Mouse (Mus musculus): ENCODE results near the gene Cd207. TPM values are rescaled to one million over a fixed set of nuclear protein-coding genes. Genes with fewer than 3 reads are reported as not detected.

Cd207 gene
- total RNA-seq (2017) = not detected in 3 replicates

DNA sequence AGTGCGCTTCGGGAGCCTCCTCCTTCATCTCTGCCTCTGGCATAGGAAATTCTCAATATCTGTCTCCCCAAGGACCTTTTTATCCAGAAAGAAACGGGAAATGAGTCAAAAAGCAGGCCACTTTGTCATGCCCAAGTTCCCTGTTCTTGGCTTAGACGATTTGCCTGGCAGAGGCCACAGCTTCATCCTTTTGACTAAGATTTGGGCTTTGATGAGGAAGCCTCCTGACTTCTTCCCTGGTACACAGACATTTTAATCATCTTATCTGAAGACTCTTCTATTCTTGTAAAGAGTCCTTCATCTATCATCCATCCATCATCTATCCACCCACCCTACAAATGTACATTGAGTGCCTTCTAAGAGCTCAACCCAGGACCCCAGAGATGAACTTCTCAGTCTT lies at the start of gene Cd207:
Gene Cd207 (minus strand): TSS at position 101 of the 400 bp plus-strand sequence.
- no peak for ATAC-seq (replicated peaks; ENCODE audit: insufficient number of reproducible peaks, low FRiP score, low TSS enrichment, poor library complexity, severe bottlenecking)

DNA sequence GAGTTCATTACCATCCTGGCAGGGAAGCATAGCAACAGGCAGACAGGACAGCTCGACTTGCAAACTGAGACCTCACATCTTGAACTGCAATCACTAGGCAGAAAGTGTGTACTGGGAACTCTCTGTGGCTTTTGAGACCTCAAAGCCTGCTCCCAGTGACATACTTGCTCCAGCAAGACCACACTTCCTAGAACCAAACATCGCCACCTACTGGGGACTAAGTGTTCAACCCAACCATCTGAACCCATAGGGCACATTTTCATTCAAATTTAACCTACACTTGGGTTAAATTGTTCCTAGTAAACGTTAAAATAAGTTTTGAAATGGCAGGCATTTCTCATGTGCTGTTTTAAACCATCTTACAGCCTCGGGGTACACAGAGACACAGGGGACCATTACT lies 49.5 kb upstream of the Cd207 start:
- no peak for ATAC-seq (replicated peaks; ENCODE audit: insufficient number of reproducible peaks, low FRiP score, low TSS enrichment, poor library complexity, severe bottlenecking)

DNA sequence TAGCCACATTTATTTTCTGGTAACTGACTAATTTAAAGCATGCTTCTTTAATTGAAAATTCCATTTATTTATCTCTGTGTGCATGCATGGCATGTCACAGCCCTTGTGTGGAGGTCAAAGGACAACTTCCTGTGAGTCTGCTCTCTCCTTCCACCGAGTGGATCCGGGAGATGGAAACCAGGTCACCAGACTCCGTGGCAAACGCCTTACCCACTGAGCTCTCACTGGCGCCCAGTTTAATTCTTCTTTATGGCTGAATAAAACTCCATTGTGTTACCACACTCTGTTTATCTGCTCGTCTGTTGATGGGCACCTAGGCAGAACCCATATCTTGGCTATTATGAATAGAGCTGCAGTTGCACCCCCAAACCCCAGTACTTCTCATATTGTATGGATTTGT lies 44.9 kb upstream of the Cd207 start:
- no peak for ATAC-seq (replicated peaks; ENCODE audit: insufficient number of reproducible peaks, low FRiP score, low TSS enrichment, poor library complexity, severe bottlenecking)

DNA sequence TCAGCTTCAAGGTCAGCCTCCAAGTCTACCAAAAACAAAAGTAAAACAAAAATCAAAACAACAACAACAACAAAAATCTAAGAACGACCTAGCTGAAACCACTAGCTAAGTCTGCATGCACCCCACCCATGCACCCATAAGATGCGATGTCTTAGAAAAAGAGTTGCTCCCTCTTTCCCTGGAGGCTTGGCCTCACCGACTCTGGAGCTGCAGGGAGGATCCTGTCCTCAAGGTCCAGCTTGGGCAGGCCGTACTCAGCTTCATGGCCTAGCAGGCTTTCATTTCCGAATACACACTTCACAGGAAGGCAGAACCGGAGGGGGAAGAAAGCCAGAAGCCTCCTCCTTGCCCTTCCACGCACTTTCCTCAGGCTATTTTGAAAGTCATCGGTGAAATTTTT lies 39.4 kb upstream of the Cd207 start:
- no peak for ATAC-seq (replicated peaks; ENCODE audit: insufficient number of reproducible peaks, low FRiP score, low TSS enrichment, poor library complexity, severe bottlenecking)

DNA sequence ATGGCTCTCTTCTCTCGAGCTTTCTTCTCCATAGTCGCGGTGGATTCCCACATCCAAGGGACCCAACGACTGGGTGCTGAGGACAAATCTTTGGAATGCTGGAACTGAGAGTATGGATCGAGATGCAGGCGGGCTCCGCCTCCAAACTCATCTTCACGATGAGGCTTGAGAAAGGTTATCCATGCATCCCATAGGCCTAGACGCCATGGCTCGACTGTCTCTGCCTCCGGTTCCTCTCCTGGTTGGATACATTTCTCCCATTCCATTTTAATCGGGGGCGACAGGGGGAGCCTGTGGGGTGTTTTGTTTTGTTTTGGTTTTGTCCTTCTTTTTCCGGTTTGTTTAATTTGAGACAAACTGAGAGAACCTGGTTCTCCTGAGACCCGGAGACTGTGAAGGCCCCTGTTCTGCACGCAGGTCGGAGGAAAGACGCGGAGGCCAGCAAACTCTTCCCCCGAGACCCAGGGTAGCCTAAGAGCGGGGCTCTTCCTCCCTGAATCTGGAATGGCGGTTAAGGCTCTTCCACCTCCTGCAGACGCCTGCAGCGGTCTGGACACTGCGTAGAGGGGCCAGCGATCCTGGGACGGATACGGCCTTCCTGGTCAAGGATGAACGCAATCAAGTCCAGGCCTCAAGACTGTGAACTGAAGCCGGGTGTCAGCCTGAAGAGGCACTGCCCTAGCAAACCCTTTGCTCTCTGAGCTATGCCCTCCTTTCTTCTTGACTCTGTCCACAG lies 38.0 kb upstream of the Cd207 start:
- ATAC-seq (replicated peaks; ENCODE audit: insufficient number of reproducible peaks, low FRiP score, low TSS enrichment, poor library complexity, severe bottlenecking) = no peak

DNA sequence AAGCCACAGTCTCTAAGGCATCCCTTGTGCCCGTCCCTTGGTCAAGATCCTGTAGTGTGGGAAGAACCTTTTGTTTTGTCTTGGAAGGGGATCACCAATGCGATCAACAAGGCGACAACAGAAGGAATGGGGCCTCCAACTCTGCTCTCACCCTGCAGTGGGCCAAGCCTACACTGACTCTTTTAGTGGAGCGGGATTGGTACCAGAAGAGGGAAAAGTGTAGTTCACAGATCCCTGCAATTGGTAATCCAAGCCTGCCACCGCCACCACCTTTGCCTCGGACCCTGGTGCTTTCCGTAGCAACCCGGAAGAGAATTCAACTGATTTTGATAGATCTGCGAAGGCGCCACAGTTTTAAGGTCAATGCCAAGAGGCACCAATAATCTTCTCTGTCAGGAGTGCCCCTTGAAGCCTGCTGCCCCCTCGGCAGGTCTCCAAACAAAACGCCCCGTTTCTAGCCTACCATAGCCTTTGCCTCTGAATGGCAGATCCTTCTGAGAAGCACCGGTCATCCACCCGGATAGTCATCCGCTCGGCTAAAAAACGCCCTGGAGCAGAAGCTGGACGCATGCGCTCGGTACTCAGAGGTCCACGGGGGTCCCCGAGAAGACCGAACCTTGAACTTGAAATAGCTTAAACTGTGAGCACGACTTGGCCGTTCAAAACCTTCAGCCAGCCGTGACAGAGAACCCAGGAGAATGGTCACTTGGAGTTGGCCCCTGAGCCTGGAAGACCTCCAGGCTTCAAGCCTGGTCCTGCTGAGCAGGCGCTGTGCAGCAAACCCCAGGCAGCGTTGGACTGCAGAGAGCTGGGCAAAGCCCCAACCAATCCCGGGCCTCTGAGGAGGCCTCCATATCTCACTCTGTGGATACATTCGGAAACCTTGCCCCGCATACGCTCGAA lies 36.8 kb upstream of the Cd207 start:
- no peak for ATAC-seq (replicated peaks; ENCODE audit: insufficient number of reproducible peaks, low FRiP score, low TSS enrichment, poor library complexity, severe bottlenecking)

DNA sequence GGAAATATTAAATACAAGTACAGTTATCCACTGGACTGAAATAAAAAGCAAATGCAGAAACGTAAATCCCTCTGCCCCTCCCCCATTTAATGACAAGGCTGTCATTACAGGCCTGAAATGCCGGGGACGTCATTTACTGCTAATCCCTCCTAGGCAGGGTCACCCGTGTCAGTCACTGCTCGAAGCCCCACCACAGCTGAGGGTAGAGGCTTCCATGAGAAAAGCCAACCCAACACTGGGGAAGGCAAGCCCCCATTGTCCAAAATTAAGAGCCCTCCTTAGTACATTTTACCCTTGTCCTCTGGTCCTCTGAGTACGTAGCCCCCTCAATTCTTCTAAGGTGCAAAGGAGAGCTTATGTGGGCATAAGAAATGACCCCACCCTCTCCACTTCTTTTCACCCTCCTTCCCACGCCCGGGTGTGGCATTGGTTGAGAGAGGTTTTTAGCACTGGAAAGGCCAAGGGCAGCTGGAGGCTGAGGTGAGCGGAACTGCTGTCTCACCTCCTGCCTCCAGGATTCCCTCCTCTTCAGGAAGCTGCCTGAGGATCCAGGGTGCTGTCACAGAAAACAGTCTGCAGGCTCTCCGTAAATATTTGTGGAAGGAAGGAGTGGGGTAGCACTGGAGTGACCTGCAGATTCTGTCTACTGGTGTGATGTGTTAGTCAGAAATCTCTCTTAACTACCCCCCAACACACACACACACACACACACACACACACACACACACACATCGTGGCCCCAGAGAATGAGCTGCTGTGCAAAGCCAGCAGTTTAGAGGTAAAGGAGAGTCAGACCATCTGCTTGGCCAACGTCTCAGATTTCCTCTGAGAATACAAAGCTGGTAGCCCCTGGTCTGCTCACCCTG lies 35.8 kb upstream of the Cd207 start:
- no peak for ATAC-seq (replicated peaks; ENCODE audit: insufficient number of reproducible peaks, low FRiP score, low TSS enrichment, poor library complexity, severe bottlenecking)

DNA sequence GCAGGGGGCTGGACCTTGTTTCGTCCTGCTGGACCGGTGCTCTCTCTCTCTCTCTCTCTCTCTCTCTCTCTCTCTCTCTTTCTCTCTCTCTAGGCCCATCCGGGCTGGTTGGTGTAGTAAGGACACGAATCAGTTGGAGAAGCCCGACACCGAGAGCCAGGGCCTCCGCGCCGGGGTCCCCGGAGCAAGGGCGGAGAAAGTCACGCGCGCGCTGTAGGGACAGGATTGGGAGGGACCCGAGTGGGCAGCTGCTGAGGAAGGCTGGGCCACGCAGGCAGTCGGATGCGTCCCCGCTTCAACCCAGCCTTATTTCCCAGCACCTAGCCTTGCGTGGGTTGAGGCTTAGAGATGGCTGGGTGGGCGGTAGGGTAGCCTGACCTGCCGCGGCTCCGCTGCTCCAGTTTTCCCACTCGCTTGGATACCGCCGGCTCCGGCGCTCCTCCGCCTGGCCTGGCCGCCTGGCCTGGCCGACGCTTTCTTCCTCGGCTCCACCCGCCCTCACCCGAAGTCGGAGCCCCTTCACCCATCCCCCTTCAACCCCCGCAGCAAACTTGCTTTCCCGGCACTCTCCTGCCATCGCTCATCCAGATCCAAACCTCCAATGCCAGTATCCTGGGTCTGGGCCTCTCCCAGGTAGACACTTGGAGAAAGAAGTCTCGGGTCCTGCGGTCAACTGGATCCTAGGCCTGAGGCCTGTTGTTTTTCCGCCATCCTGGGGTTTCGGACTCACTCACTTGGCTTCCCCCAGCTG lies 34.2 kb upstream of the Cd207 start:
- ATAC-seq (replicated peaks; ENCODE audit: insufficient number of reproducible peaks, low FRiP score, low TSS enrichment, poor library complexity, severe bottlenecking) = no peak

DNA sequence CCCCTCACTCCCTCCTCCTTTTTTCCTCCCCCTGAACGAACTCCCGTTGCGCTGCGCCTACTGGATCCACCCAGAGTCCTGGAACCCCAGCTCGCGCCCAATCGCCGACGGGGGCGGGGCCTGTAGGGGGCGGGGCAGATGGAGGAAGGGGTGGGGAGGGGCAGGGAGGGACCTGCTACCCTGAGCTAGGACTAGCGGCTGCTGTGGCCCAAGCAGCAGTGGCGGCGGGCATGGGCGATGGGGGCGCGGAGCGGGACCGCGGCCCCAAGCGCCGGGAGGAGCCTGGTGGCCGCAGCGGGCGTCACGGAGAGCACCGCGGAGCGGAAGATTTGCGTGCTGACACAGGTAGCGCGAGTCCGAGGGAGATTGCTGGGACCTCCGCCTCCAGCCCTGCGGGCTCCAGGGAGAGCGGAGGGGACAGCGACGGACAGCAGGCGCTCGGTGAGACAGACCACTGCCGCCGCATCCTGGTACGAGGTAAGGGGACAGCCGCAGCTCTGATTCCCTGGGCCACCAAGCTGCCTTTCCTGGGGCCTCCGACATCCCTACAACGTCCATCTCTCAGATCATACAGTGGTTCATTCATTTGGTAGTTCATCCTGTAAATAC lies 33.5 kb upstream of the Cd207 start, which contains the start of gene Vax2:
Gene Vax2 (plus strand): TSS at position 198 of the 609 bp plus-strand sequence.
- ATAC-seq (replicated peaks; ENCODE audit: insufficient number of reproducible peaks, low FRiP score, low TSS enrichment, poor library complexity, severe bottlenecking) = no peak

DNA sequence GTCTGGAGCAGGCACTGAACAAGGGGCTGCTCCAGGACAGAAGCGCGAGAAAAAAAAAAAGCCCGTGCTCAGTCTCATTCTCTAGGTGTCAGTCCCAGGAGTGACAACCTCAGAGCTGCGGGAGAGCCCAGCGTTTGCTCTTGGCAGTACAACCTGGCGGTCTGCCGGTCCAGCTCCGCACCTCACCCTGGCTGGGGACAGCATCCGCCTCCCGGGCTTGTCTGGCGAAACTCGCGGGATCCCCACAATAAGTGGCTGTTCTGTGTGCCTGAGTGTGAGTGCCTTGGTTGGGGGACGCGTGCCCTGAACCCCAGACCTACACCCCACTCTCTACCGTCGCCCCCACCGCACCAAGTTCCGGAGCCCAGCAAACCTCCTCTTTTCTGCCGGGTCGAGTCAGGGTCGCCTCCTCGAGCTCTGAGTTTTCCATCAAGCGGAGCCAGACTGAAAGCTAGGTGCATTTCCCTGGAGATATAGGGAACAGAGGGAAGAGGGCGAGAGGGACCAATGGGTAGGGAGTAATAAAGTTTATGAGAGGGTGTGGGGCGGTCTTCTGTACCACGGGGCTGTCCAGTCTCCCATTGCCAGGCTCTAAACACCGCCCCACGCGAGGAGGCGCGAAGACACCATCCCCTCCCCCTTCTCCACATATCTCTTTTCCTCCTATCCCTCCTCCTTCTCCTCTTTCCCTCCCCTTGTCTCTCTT lies 32.9 kb upstream of the Cd207 start:
- ATAC-seq (replicated peaks; ENCODE audit: insufficient number of reproducible peaks, low FRiP score, low TSS enrichment, poor library complexity, severe bottlenecking) = no peak

DNA sequence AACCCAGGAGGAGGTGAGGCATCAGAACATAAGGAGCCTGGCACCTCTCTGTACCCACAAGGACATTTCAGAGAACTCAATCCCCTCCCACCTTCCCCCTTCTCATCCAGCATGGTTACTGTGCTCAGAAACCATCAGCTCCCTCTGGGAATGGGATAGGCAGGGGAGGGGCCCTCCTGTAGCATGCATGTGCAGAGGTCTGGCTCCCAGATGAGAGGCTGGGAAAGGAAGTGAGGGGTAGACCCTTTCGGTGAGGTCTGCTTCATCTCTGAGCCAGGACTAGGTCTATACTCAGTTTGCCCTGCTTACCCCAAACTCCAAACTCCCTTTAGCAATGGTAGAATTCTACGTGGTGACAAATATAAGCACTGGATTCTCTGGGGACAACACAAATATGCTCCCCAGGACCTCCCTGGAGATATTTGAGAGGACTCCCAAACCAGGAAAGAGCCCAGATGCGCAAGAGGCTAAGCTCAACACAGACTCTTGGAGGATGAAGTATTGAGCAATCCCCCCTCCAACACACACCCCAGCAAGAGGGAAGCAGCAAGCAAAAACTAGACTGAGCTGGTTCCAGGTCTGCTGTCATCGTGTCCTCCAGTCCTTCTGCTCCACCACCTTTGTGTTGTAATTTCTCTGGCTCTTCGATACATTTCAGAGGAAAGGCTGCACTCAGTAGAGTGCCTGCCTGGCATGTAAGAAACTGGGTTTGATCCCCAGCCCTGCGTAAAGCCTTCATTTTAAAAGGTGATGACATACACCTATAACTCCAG lies 30.3 kb upstream of the Cd207 start:
- ATAC-seq (replicated peaks; ENCODE audit: insufficient number of reproducible peaks, low FRiP score, low TSS enrichment, poor library complexity, severe bottlenecking) = no peak

DNA sequence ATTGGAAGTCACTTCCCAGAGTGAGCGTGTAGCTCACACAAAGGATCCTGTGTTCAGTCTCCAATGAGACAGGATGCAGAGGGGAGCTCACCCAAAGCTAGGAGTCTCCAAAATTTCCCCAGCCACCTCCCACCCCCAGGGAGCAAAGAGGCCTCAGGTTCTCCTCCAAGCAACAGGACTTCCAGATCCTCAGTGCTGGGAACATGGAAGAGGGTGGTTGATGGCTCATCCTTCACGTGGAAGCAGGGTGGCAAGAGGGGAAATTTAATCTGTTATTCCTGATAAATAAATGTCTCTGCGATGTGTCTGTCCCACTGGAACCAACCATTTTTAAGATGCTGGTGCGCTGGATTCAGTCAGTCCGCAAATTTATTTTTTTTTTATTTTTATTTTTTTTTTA lies 27.0 kb upstream of the Cd207 start:
- no peak for ATAC-seq (replicated peaks; ENCODE audit: insufficient number of reproducible peaks, low FRiP score, low TSS enrichment, poor library complexity, severe bottlenecking)

DNA sequence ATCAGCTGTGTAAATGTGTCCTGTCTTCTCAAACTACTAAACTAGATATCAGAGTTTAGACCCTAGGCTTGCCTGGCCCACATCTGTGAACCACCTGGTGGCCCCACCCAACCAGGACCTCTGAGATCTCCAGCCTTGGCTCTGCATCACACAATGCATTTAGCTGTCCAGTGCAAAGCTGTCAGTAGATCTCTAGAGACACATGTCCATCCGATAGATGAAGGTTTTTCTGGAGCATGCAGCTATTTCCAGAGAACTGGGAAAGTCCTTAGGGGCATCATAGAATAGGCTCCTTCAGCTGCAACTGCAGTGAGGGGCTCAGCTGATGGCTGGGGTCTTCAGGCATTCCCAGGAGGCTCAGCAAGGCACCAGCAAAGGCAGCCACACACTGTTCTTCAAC lies 26.6 kb upstream of the Cd207 start:
- no peak for ATAC-seq (replicated peaks; ENCODE audit: insufficient number of reproducible peaks, low FRiP score, low TSS enrichment, poor library complexity, severe bottlenecking)

DNA sequence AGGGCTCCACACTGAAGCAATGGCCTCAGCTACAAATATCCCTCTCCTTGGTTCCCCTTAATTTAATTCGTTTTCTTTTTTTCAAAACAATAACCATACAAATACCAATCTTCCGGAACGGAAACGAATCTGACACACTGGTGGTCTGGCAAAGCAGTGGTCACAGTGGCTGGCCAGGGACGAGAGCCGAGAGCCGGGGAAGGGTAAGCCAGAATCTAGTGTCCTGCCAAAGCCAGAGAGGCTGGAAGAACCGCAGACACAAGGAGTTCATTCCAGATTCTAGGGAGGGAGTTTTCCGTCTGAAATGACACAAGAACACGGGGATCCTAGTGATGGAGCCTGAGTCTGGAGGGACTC lies 26.0 kb upstream of the Cd207 start:
- no peak for ATAC-seq (replicated peaks; ENCODE audit: insufficient number of reproducible peaks, low FRiP score, low TSS enrichment, poor library complexity, severe bottlenecking)

DNA sequence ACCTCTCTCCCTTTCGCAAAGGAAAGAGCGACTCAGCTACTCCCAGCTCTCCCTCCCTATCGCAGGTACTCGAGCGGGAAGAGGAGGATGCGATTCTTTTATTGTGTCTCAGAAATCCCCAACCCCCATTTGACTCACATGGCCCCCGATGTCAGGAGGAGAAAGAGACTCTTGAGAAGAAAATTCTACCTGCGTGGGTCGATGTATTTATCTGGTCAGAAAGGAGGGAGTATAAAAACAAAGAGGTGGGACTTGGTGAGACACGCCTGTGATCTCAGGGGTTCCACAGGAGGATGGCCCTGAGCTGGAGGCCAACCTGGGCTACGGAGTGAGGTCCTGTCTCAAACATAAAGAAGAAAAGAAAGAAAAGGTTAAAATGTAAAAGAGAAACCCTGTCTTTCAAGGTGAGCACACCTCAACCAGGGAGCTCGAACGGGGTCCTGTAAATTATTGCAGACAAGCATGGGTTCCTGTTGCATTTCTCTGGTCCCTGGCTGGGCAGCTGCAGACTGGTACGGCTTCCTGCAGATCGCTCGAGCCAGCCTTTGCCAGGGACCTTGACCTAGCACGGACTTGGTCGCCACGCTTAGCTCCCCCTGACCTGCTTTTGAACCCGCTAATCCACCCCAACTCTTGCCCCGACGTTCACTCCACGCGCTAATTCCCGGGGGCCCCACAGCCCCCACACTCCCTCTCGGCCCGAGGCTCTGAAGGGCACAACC lies 25.5 kb upstream of the Cd207 start:
- no peak for ATAC-seq (replicated peaks; ENCODE audit: insufficient number of reproducible peaks, low FRiP score, low TSS enrichment, poor library complexity, severe bottlenecking)

All from monocyte, adult 5-6 weeks (primary cell).